Mouse (Mus musculus): Measurements from ENCODE around the gene Wdr92. TPM values are rescaled to one million over a fixed set of nuclear protein-coding genes. Genes with fewer than 3 reads are reported as not detected.
"Not testable (repeated sequence)": the region's sequence is repeated elsewhere in the genome, so short reads cannot be mapped to it uniquely, and the experiment has no call there.

Wdr92 gene
- polyA plus RNA-seq, 1 experiment from 2014 or later = 35.2 TPM

DNA sequence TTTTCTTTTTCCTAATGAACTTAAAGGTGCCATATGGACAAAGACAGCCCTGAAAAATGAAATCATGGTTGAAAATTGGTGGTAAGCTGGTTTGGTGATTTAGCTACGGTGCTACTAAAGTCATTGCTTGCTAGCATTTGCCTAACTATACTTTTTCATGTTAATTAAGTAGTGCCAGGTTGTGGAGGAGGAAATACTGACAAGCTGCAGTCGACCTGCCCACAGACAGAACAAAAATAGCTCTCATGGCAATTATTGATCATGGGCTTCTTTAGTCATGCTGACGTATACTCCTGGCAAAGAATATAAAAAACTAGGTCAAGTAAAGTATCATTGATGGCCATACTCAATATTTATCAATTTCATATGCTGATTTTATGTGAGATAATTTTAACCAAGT is 33.6 kb downstream of the Wdr92 start:
- no peak overlapping the region for H3K4me2 ChIP-seq (replicated peaks; ENCODE audit: low read depth, low read length)
- no peak for ATAC-seq (ENCODE audit: low FRiP score)
- H3K27ac ChIP-seq (ENCODE audit: low read depth, low read length) = no peak overlapping the region
- no peaks in the 10 kb centered on the region for H3K36me3 ChIP-seq (ENCODE audit: control insufficient read depth, insufficient read depth, low read length)
- no peak for DNase-seq (ENCODE audit: low spot score)
- H3K4me3 ChIP-seq (ENCODE audit: low read depth, low read length) = no peak overlapping the region
- 85% methylated on average over 3 of the region's 3 CpGs for WGBS
- no peaks in the 10 kb centered on the region for H3K27me3 ChIP-seq (ENCODE audit: control insufficient read depth, insufficient read depth, low read length)
- H3K4me1 ChIP-seq (replicated peaks; ENCODE audit: control insufficient read depth, insufficient read depth, low read length) = no peaks in the 10 kb centered on the region
- H3K9me3 ChIP-seq (ENCODE audit: control insufficient read depth, low read length) = no peaks in the 10 kb centered on the region
- no peak overlapping the region for H3K9ac ChIP-seq (ENCODE audit: low read depth, low read length)

DNA sequence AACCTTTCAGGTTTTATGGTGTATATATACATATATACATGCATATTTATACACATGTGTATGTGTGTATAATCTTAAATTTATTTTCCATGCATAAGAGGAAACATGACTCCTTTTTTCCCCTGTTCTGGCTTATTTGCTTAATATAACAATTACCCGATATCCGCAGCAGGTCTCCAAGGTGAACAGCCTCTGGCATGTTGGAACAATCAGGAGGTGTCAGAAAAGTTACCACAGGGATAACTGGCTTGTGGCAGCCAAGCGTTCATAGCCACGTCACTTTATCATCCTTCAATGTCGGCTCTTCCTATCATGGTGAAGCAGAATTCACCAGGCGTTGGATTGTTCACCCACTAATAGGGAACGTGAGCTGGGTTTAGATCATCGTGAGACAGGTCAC is 39.2 kb downstream of the Wdr92 start:
- H3K4me1 ChIP-seq (replicated peaks; ENCODE audit: control insufficient read depth, insufficient read depth, low read length) = no peaks in the 10 kb centered on the region
- H3K4me3 ChIP-seq (ENCODE audit: low read depth, low read length) = no peak overlapping the region
- DNase-seq (ENCODE audit: low spot score) (no peak), ATAC-seq (ENCODE audit: low FRiP score) (no peak)
- no peaks in the 10 kb centered on the region for H3K27me3 ChIP-seq (ENCODE audit: control insufficient read depth, insufficient read depth, low read length)
- H3K9me3 ChIP-seq (ENCODE audit: control insufficient read depth, low read length) = no peaks in the 10 kb centered on the region
- H3K27ac ChIP-seq (ENCODE audit: low read depth, low read length) = no peak overlapping the region
- H3K4me2 ChIP-seq (replicated peaks; ENCODE audit: low read depth, low read length) = no peak overlapping the region
- 96% methylated on average over 8 of the region's 8 CpGs for WGBS
- H3K36me3 ChIP-seq (ENCODE audit: control insufficient read depth, insufficient read depth, low read length) = no peaks in the 10 kb centered on the region; the same call in 1 of the 2 replicates
- no peak overlapping the region for H3K9ac ChIP-seq (ENCODE audit: low read depth, low read length)

DNA sequence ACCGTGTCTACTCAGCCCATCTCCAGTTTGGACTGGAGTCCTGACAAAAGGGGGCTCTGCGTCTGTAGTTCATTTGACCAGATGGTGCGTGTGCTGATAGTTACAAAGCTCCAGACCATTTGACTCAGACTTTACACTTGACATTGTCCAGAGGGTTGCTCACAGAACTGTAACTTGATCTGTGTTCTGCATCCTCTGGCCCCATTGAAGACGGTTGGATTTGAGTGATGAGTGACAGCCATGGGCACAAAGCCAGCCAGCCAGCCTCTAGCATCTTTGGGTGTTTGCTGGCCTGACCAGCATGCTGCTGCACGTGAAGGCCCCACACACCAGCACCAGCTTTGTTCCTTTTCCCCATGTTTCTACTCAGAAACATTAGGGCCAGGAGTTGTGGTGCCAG is 50.9 kb downstream of the Wdr92 start:
- no peak overlapping the region for H3K4me2 ChIP-seq (replicated peaks; ENCODE audit: low read depth, low read length)
- no peaks in the 10 kb centered on the region for H3K36me3 ChIP-seq (ENCODE audit: control insufficient read depth, insufficient read depth, low read length)
- no peak overlapping the region for H3K9ac ChIP-seq (ENCODE audit: low read depth, low read length)
- no peak overlapping the region for H3K4me3 ChIP-seq (ENCODE audit: low read depth, low read length)
- H3K27ac ChIP-seq (ENCODE audit: low read depth, low read length) = no peak overlapping the region
- ATAC-seq (ENCODE audit: low FRiP score) = no peak
- no peaks in the 10 kb centered on the region for H3K27me3 ChIP-seq (ENCODE audit: control insufficient read depth, insufficient read depth, low read length)
- no peaks in the 10 kb centered on the region for H3K9me3 ChIP-seq (ENCODE audit: control insufficient read depth, low read length)
- 84% methylated on average over 5 of the region's 5 CpGs for WGBS
- H3K4me1 ChIP-seq (replicated peaks; ENCODE audit: control insufficient read depth, insufficient read depth, low read length) = no peaks in the 10 kb centered on the region
- DNase-seq (ENCODE audit: low spot score) = no peak

DNA sequence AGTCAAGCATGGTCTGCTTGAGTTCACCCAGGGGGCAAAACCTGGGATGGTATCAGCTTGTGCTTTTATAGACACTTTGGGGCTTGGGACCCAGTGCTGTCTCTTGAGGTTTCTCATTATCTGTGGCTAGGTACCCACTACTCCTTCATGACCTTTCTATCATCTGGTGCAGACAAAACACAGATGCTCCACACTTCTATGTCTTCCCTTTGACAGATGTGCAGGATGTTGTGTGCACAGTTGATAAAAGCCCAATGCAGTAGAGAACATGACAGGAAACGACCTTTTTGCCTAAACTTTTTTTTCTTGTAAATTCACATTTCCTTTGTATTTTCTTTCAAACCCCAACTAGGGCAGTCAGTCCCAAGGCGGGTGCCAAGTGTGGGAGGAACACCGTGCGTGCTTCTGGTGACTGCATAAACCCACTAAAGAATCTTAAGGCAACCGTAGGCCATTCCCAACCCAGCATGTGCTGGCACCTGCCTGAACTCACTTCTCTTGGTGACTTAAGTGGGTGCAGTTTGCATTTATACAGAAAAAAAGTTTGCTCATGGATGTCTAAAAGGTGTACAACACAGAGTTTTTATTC is 54.6 kb downstream of the Wdr92 start:
- H3K4me3 ChIP-seq (ENCODE audit: low read depth, low read length) = no peak overlapping the region
- H3K9me3 ChIP-seq (ENCODE audit: control insufficient read depth, low read length) = no peaks in the 10 kb centered on the region
- no peak overlapping the region for H3K27ac ChIP-seq (ENCODE audit: low read depth, low read length)
- H3K9ac ChIP-seq (ENCODE audit: low read depth, low read length) = no peak overlapping the region
- 92% methylated on average over 5 of the region's 5 CpGs for WGBS
- H3K27me3 ChIP-seq (ENCODE audit: control insufficient read depth, insufficient read depth, low read length) = no peaks in the 10 kb centered on the region
- no peaks in the 10 kb centered on the region for H3K4me1 ChIP-seq (replicated peaks; ENCODE audit: control insufficient read depth, insufficient read depth, low read length)
- H3K36me3 ChIP-seq (ENCODE audit: control insufficient read depth, insufficient read depth, low read length) = no peaks in the 10 kb centered on the region
- ATAC-seq (ENCODE audit: low FRiP score) = no peak
- no peak overlapping the region for H3K4me2 ChIP-seq (replicated peaks; ENCODE audit: low read depth, low read length)
- DNase-seq (ENCODE audit: low spot score) = no peak

DNA sequence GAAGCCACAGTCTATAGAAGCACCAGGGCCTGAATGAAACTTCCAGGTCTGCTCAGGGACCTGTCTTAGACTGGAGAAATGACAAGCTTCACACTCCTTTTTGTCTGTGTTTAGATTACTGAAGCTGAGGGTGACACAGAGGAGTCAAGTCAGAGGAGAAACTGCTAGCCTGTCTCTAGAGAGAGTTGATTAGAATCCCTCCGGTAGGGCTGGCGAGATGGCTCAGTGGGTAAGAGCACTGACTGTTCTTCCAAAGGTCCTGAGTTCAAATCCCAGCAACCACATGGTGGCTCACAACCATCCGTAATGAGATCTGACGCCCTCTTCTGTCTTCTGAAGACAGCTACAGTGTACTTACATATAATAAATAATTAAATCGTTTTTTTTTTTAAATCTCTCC is 56.7 kb downstream of the Wdr92 start:
- H3K4me1 ChIP-seq (replicated peaks; ENCODE audit: control insufficient read depth, insufficient read depth, low read length); H3K4me2 ChIP-seq (replicated peaks; ENCODE audit: low read depth, low read length); H3K9ac ChIP-seq (ENCODE audit: low read depth, low read length); H3K27ac ChIP-seq (ENCODE audit: low read depth, low read length); H3K27me3 ChIP-seq (ENCODE audit: control insufficient read depth, insufficient read depth, low read length); H3K9me3 ChIP-seq (ENCODE audit: control insufficient read depth, low read length); H3K4me3 ChIP-seq (ENCODE audit: low read depth, low read length); H3K36me3 ChIP-seq (ENCODE audit: control insufficient read depth, insufficient read depth, low read length); DNase-seq (ENCODE audit: low spot score); ATAC-seq (ENCODE audit: low FRiP score): not testable (repeated sequence)
- 83% methylated on average over 5 of the region's 5 CpGs for WGBS

DNA sequence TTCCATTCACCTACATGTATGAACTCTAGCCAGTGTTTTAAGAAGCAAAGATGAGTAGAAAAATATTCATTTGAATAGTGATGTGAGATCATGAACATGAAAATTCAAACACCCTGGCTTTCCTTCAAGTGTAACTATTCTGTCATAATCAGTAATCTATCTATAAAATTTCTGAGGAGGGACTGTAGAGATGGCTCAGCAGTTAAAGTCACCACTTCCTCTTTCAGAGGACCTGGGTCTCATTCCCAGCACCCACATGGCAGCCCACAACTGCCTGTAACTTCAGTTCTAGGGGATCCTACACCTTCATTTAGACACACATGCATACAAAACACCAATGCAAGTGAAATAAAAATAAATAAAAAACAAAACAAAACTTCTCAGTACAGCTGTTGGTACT is 66.8 kb downstream of the Wdr92 start:
- Histone ChIP-seq H3K36me3 (ENCODE audit: control insufficient read depth, insufficient read depth, low read length) (no peaks in the 10 kb centered on the region), H3K9me3 (ENCODE audit: control insufficient read depth, low read length) (no peaks in the 10 kb centered on the region), H3K9ac (ENCODE audit: low read depth, low read length) (no peak overlapping the region), H3K27ac (ENCODE audit: low read depth, low read length) (no peak overlapping the region), H3K4me3 (ENCODE audit: low read depth, low read length) (no peak overlapping the region), H3K4me2 (replicated peaks; ENCODE audit: low read depth, low read length) (no peak overlapping the region), H3K4me1 (replicated peaks; ENCODE audit: control insufficient read depth, insufficient read depth, low read length) (no peaks in the 10 kb centered on the region), H3K27me3 (ENCODE audit: control insufficient read depth, insufficient read depth, low read length) (no peaks in the 10 kb centered on the region)
- ATAC-seq (ENCODE audit: low FRiP score) = no peak
- no peak for DNase-seq (ENCODE audit: low spot score)

DNA sequence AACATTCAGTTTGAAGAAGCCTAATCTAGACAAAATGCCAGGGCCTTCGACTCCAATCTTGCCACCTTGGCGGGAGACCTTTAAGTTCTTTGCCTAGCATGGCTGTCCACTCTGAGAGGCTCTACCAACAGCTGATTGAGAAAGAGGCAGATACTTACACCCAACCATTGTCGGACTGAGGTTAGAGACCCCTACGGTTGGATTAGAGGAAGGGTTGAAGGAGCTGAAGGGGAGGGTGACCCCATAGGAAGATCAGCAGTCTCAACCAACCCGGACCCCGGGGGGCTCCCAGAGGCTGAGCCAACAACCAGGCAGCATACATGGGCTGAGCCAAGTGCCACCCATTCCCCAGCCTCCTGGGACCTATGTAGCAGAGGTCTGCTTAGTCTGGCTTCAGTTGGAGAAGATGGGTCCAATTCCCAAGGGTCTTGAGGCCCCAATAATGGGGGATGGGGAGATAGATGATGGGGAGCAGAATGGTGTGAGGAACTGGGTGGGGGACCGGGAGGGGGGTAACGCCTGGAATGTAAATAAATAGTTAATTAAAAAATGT is 75.0 kb downstream of the Wdr92 start:
- H3K27ac ChIP-seq (ENCODE audit: low read depth, low read length) = no peak overlapping the region
- H3K36me3 ChIP-seq (ENCODE audit: control insufficient read depth, insufficient read depth, low read length) = no peaks in the 10 kb centered on the region
- H3K4me2 ChIP-seq (replicated peaks; ENCODE audit: low read depth, low read length) = peak overlapping the region; percentile 41
- DNase-seq (ENCODE audit: low spot score) (peak; percentile 31), ATAC-seq (ENCODE audit: low FRiP score) (peak; percentile 81)
- WGBS = 64% methylated on average over 8 of the region's 8 CpGs
- H3K9me3 ChIP-seq (ENCODE audit: control insufficient read depth, low read length) = no peaks in the 10 kb centered on the region
- H3K27me3 ChIP-seq (ENCODE audit: control insufficient read depth, insufficient read depth, low read length) = no peaks in the 10 kb centered on the region
- H3K4me3 ChIP-seq (ENCODE audit: low read depth, low read length) = peak overlapping the region; percentile 76
- H3K4me1 ChIP-seq (replicated peaks; ENCODE audit: control insufficient read depth, insufficient read depth, low read length) = no peaks in the 10 kb centered on the region
- no peak overlapping the region; the same call in 1 of the 2 replicates for H3K9ac ChIP-seq (ENCODE audit: low read depth, low read length)

DNA sequence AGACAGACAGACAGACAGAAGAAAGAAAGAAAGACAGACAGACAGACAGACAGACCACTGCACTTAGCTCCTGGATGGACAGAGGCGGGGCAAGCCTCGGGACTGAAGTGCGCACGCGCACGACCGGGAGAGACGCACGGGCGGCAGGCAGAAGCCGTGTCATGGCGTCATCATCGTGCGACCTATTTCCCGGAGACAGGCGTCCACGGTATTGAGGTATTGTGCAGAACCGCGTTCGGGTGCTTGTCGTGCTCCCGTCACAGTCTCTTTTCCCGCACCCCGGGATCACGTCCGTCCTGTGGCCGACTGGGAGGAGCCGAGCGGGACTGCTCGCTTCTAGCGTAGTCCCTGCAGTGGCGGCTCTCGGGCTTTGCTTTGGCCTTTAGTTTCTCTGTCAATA is 75.5 kb downstream of the Wdr92 start, which contains the start of gene C1d:
TSS of gene C1d (plus strand) at position 137 of the 400 bp plus-strand sequence.
- Histone ChIP-seq H3K36me3 (ENCODE audit: control insufficient read depth, insufficient read depth, low read length) (no peaks in the 10 kb centered on the region), H3K4me1 (replicated peaks; ENCODE audit: control insufficient read depth, insufficient read depth, low read length) (no peaks in the 10 kb centered on the region), H3K9ac (ENCODE audit: low read depth, low read length) (peak within 1 kb of the TSS; percentile 90), H3K4me2 (replicated peaks; ENCODE audit: low read depth, low read length) (peak within 1 kb of the TSS; percentile 41), H3K9me3 (ENCODE audit: control insufficient read depth, low read length) (no peaks in the 10 kb centered on the region), H3K27ac (ENCODE audit: low read depth, low read length) (peak within 1 kb of the TSS; percentile 83), H3K27me3 (ENCODE audit: control insufficient read depth, insufficient read depth, low read length) (no peaks in the 10 kb centered on the region), H3K4me3 (ENCODE audit: low read depth, low read length) (peak within 1 kb of the TSS; percentile 76)
- peak; percentile 98 for DNase-seq (ENCODE audit: low spot score)
- under 1% methylated on average over 33 of the region's 33 CpGs for WGBS
- peak; percentile 96 for ATAC-seq (ENCODE audit: low FRiP score)

DNA sequence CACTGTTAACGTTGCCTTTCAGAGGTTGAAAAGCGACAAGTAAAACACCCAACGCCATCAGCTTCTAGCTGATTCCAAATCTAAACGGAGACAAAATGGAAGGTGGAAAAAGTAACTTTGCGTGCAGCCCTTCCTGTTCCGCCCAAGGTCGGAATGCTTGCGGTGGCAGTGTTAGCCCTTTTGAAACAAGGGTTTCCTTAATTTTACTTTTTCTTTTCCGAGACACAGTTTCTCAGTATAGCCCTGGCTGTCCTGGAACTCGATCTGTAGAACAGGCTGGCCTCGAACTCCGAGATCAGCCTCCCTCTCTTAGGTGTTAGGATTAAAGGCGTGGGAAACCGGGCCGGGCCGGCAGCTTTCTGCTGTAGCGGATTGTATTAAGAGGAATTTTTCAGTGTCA is 76.0 kb downstream of the Wdr92 start:
- DNase-seq (ENCODE audit: low spot score) (no peak), ATAC-seq (ENCODE audit: low FRiP score) (peak; percentile 41)
- H3K36me3 ChIP-seq (ENCODE audit: control insufficient read depth, insufficient read depth, low read length) = no peaks in the 10 kb centered on the region
- no peaks in the 10 kb centered on the region for H3K27me3 ChIP-seq (ENCODE audit: control insufficient read depth, insufficient read depth, low read length)
- H3K9ac ChIP-seq (ENCODE audit: low read depth, low read length) = peak overlapping the region; percentile 90
- no peaks in the 10 kb centered on the region for H3K4me1 ChIP-seq (replicated peaks; ENCODE audit: control insufficient read depth, insufficient read depth, low read length)
- H3K9me3 ChIP-seq (ENCODE audit: control insufficient read depth, low read length) = no peaks in the 10 kb centered on the region
- H3K27ac ChIP-seq (ENCODE audit: low read depth, low read length) = peak overlapping the region; percentile 83
- H3K4me3 ChIP-seq (ENCODE audit: low read depth, low read length) = peak overlapping the region; percentile 76
- H3K4me2 ChIP-seq (replicated peaks; ENCODE audit: low read depth, low read length) = peak overlapping the region; percentile 41
- WGBS = under 1% methylated on average over 17 of the region's 17 CpGs
